ENCODE assay signal across 23 mouse cellular contexts in genomic region chr1:191138436-191138835, GRCm38 (mm10). TPM values are rescaled to one million over a fixed set of nuclear protein-coding genes. Genes with fewer than 3 reads are reported as not detected.
"Had no signal": no experiment of that assay in that cellular context is flagged by ENCODE, and none has a peak within 500 bp of the region (broad histone marks: within the 10 kb centered on the region; RNA-seq: fewer than 3 reads in every experiment).

No protein-coding gene starts in this region.

- H3K9me3 ChIP-seq: limb, embryonic 13.5 days; midbrain, embryonic 12.5 days; stomach, embryonic 15.5 days had no signal

- H3K27ac ChIP-seq: limb, embryonic 13.5 days; midbrain, embryonic 12.5 days; stomach, embryonic 15.5 days had no signal

- H3K4me3 ChIP-seq: limb, embryonic 13.5 days; midbrain, embryonic 12.5 days; stomach, embryonic 15.5 days had no signal

- H3K9ac ChIP-seq: limb, embryonic 13.5 days; lung, embryonic 14.5 days; midbrain, embryonic 12.5 days; stomach, embryonic 15.5 days had no signal

- H3K36me3 ChIP-seq: limb, embryonic 13.5 days; midbrain, embryonic 12.5 days; stomach, embryonic 15.5 days had no signal

- DNase-seq: kidney, adult 8-10 months; kidney, postnatal 25 days; left cerebral cortex, postnatal 4 days; lung, postnatal 10 days; lung, postnatal 4 days; right cerebral cortex, postnatal 14 days; thymus, adult 2 months; thymus, postnatal 25 days had no signal

- ATAC-seq: midbrain, embryonic 16.5 days had no signal

- H3K27me3 ChIP-seq: limb, embryonic 13.5 days; midbrain, embryonic 12.5 days; stomach, embryonic 15.5 days had no signal

- H3K4me2 ChIP-seq: limb, embryonic 13.5 days; lung, embryonic 14.5 days; midbrain, embryonic 12.5 days; stomach, embryonic 15.5 days had no signal

- H3K4me1 ChIP-seq: limb, embryonic 13.5 days; midbrain, embryonic 12.5 days; stomach, embryonic 15.5 days had no signal

RNA-seq across cellular contexts. Expression of gene Fam71a, which starts 26.2 kb away (rescaled TPM):
- total RNA-seq: layer of hippocampus, adult 18-20 months; layer of hippocampus, postnatal 14 days; left cerebral cortex, adult 18-20 months; left cerebral cortex, postnatal 10 days; left cerebral cortex, postnatal 4 days; liver, adult 2 months had no signal
- polyA plus RNA-seq: kidney, embryonic 16.5 days; limb, embryonic 13.5 days; liver, adult 2 months; liver, embryonic 16.5 days; lung, embryonic 14.5 days; midbrain, embryonic 12.5 days; midbrain, embryonic 16.5 days; neural tube, embryonic 14.5 days; spleen, adult 2 months; stomach, embryonic 15.5 days; thymus, adult 2 months had no signal

RNA-seq across cellular contexts. Expression of gene Batf3, which starts 40.8 kb away (rescaled TPM):
- total RNA-seq: layer of hippocampus, postnatal 14 days; megakaryocyte-erythroid progenitor cell, adult 5-6 weeks had no signal
